Mouse (Mus musculus) spleen, adult 2 months (tissue): ENCODE data around the gene Nelfb.

Experiments used
- CTCF ChIP-seq: fragments of 200-500 bp; IDR thresholded peaks from 2 replicates; pipeline ENCODE4 v1.5.1; 2011; ENCODE audit warnings: mild to moderate bottlenecking, inconsistent platforms; ENCODE audit not compliant: insufficient read depth, insufficient read length, insufficient replicate concordance; ENCODE audit errors: extremely low read depth
- POLR2A ChIP-seq: fragments of 200-500 bp; IDR thresholded peaks from 2 replicates; pipeline ENCODE4 v1.6.1; 2011; ENCODE audit warnings: low read depth, low read length, inconsistent platforms

DNA sequence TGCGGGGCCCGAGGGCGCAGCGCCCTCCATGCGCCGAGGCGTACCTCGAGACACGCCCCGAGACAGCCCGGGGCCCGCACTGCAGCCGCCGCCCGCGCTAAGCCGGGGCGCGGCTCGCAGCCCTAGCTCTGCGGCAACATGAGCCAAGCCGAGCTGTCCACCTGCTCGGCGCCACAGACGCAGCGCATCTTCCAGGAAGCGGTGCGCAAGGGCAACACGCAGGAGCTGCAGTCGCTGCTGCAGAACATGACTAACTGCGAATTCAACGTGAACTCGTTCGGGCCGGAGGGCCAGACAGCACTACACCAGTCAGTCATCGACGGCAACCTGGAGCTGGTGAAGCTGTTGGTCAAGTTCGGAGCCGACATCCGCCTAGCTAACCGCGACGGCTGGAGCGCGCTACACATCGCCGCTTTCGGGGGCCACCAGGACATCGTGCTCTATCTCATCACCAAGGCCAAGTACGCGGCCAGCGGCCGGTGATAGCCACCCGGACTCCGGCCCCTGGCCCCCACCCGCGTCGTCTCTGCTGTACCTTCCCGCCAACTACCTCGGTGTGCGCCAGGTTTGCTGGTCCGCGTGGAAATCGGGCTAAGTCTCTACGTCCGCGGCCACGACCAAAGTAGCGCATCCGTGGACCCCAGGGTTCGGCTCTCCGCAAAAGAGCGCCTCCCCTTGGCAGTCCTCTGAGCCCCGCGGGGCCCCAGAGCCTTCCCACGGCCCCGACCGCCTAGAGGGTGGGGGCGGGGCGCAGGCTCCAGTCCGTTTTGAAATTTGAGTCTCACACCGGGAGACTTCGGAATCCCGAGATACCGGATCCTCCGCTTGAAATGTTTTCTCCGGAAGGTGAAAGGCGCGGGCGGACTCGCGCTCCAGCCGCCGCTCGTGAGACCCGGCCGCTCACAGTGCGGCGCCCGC, 30.1 kb downstream of the Nelfb start:
- TF ChIP-seq POLR2A = no peak
- TF ChIP-seq CTCF = no peak
